Mouse (Mus musculus) hindbrain, postnatal 0 days (tissue): ENCODE results near the gene Wtip. TPM values are rescaled to one million over a fixed set of nuclear protein-coding genes. Genes with fewer than 3 reads are reported as not detected.

Experiments
- ATAC-seq: fragments of 200-750 bp; cut with Nextera tagmentation; 2 replicates; pipeline ENCODE4 v1.8.0; 2017; ENCODE audit warnings: mild to moderate bottlenecking, moderate TSS enrichment, moderate library complexity
- DNase-seq: peaks from one replicate; pipeline ENCODE4 v3.0.0-alpha.2; 2015; ENCODE audit warnings: low spot score
- H3K27ac ChIP-seq: fragments of 300-500 bp; sonication (generic); 2 replicates; pipeline ENCODE4 v1.5.1; 2014; ENCODE audit warnings: mild to moderate bottlenecking
- H3K27me3 ChIP-seq: fragments of 300-500 bp; sonication (generic); 2 replicates; pipeline ENCODE4 v1.6.1; 2014; ENCODE audit warnings: low read length, mixed read lengths; ENCODE audit not compliant: insufficient read depth
- H3K36me3 ChIP-seq: fragments of 300-500 bp; sonication (generic); 2 replicates; pipeline ENCODE4 v1.6.1; 2014; ENCODE audit warnings: low read length, mixed read lengths; ENCODE audit not compliant: insufficient read depth
- H3K4me1 ChIP-seq: fragments of 300-500 bp; sonication (generic); 2 replicates; pipeline ENCODE4 v1.6.1; 2014; ENCODE audit warnings: antibody characterized with exemption, low read length, mixed read lengths; ENCODE audit not compliant: insufficient read depth
- H3K4me2 ChIP-seq: fragments of 300-500 bp; sonication (generic); 2 replicates; pipeline ENCODE4 v1.6.1; 2014; ENCODE audit warnings: low read depth, mild to moderate bottlenecking, low read length, moderate library complexity, mixed read lengths
- H3K4me3 ChIP-seq: fragments of 300-500 bp; sonication (generic); 2 replicates; pipeline ENCODE4 v1.5.1; 2014; ENCODE audit warnings: low read length
- H3K9ac ChIP-seq: fragments of 300-500 bp; sonication (generic); replicated peaks from 2 replicates; pipeline ENCODE4 v1.6.1; 2014; ENCODE audit warnings: mild to moderate bottlenecking, low read length, moderate library complexity, mixed read lengths
- H3K9me3 ChIP-seq: fragments of 300-500 bp; sonication (generic); 2 replicates; pipeline ENCODE4 v1.6.1; 2016; ENCODE audit warnings: low read length, mixed read lengths
- CTCF ChIP-seq: IDR thresholded peaks from 2 replicates; pipeline ENCODE4 v1.5.1; 2016; ENCODE audit warnings: antibody characterized with exemption, control low read depth, low read depth
- WGBS: fragments of 180-500 bp; shearing (Covaris S2); extraction: QIAGEN DNeasy Blood & Tissue Kit; methylation state at CpG from one replicate; pipeline ENCODE4 v1.1.7; 2014; 5-methylcytosine and 5-hydroxymethylcytosine counted together
- polyA plus RNA-seq: library from polyadenylated mRNA; unstranded; fragments of >200 nt; fragmentation: Nextera tagmentation; extraction: Ambion mirVana; gene quantifications from 2 replicates; pipeline ENCODE4 v1.2.1, GENCODE M21; 2015
- total RNA-seq: library from RNA; depleted of rRNA; stranded (reverse); fragments of >200 nt; gene quantifications from 2 replicates; pipeline ENCODE4 v1.2.3, GENCODE M21; 2014

The Wtip gene
- total and polyA plus RNA-seq, 2 experiments from 2014 or later = 2.8 to 28.8 TPM

DNA sequence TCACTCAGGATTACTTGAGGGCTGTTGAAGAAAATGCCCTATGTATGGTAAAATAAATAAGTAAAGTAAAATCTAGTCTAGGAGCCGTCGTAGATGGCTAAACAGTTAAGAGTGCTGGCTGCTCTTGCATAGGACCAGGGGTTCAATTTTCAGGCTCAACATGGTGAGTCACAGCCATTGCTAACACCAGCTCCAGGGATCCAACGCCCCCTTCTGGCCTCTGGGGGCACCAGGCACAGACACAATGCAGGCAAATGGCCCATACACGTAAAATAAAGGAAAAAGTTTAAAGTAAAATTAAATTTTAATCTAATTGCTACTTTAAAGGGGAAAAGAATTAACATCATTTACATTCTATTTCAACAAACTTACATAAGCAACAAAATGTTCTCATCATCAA, 33.8 kb upstream of the Wtip start:
- no peaks in the 10 kb centered on the region for H3K9me3 ChIP-seq
- no peak overlapping the region for H3K9ac ChIP-seq
- no peak overlapping the region for H3K4me3 ChIP-seq
- WGBS = 51% methylated on average over 4 of the region's 4 CpGs
- H3K27me3 ChIP-seq = no peaks in the 10 kb centered on the region
- peak overlapping the region; percentile 14; the same call in 1 of the 2 replicates for H3K4me2 ChIP-seq
- DNase-seq (peak; percentile 28), ATAC-seq (no peak)
- H3K27ac ChIP-seq = no peak overlapping the region
- no peaks in the 10 kb centered on the region for H3K4me1 ChIP-seq
- H3K36me3 ChIP-seq = peaks cover 26% of the 10 kb centered on the region
- TF ChIP-seq CTCF = peak; percentile 47

DNA sequence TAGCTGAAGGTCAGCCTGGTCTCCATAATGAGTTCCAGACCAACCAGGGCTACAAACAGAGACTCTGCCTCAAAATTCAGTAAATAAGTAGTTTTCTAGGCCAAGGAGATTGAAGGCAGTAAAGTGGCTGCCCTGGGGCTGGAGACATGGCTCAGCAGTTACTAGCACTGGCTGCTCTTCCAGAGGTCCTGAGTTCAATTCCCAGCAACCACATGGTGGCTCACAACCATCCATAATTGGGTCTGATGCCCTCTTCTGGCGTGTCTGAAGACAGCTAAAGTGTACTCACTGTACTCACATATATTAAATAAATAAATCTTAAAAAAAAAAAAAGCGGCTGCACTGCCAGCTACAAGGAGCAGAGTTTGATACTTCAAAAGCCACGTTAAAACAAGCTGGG, 32.9 kb upstream of the Wtip start:
- Histone ChIP-seq H3K36me3 (peaks cover 35% of the 10 kb centered on the region), H3K27me3 (no peaks in the 10 kb centered on the region), H3K4me3 (no peak overlapping the region), H3K27ac (no peak overlapping the region), H3K4me2 (no peak overlapping the region), H3K9ac (no peak overlapping the region), H3K9me3 (no peaks in the 10 kb centered on the region), H3K4me1 (no peaks in the 10 kb centered on the region)
- no peak for TF ChIP-seq CTCF
- ATAC-seq = no peak
- WGBS = 80% methylated on average over 3 of the region's 3 CpGs
- DNase-seq = no peak

DNA sequence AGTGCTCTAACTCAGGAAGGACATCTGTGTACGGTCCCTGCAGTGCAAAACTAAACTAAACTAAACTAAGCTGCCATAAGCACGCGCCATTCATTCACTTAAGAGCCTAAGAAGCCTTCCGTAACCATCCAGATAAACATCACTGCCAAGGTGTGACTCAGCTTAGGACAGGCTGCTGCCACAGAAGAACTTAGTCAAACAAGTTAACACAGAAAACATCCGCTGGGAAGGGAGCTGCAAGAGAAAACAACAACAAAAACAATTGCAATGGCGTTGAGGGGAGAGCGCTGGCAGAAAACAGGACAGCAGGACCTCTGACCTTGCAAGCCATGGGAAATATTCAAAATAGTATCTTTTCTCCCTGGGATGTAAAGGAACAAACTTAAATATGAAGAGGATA, 31.6 kb upstream of the Wtip start:
- H3K9me3 ChIP-seq = no peaks in the 10 kb centered on the region
- DNase-seq (no peak), ATAC-seq (no peak)
- H3K4me1 ChIP-seq = no peaks in the 10 kb centered on the region
- H3K4me2 ChIP-seq = no peak overlapping the region
- peaks cover 46% of the 10 kb centered on the region for H3K36me3 ChIP-seq
- no peak overlapping the region for H3K9ac ChIP-seq
- no peak overlapping the region for H3K27ac ChIP-seq
- H3K27me3 ChIP-seq = no peaks in the 10 kb centered on the region
- no peak for TF ChIP-seq CTCF
- H3K4me3 ChIP-seq = no peak overlapping the region
- WGBS = 89% methylated on average over 7 of the region's 7 CpGs

DNA sequence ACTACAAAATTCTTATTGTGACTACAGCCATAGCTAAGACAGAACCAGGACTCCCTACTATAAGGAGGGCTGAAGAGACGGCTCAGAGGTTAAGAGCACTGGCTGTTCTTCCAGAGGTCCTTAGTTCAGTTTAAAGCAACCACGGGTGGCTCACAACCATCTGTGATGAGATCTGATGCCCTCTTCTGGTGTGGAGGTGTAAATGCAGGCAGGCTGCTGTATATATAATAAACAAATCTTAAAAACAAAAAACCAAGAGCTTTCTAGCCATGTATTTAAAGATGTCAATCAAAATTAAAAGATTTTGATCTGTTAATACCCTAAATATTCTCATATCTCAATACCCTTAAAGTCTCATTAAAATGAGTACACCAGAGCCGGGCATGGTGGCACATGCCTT, 26.1 kb upstream of the Wtip start:
- Histone ChIP-seq H3K27ac (no peak overlapping the region), H3K4me3 (no peak overlapping the region), H3K4me1 (no peaks in the 10 kb centered on the region), H3K27me3 (no peaks in the 10 kb centered on the region), H3K9me3 (no peaks in the 10 kb centered on the region), H3K4me2 (no peak overlapping the region), H3K9ac (no peak overlapping the region), H3K36me3 (peaks cover 70% of the 10 kb centered on the region)
- no peak for TF ChIP-seq CTCF
- 97% methylated on average over 3 of the region's 3 CpGs for WGBS
- no peak for ATAC-seq
- DNase-seq = no peak

DNA sequence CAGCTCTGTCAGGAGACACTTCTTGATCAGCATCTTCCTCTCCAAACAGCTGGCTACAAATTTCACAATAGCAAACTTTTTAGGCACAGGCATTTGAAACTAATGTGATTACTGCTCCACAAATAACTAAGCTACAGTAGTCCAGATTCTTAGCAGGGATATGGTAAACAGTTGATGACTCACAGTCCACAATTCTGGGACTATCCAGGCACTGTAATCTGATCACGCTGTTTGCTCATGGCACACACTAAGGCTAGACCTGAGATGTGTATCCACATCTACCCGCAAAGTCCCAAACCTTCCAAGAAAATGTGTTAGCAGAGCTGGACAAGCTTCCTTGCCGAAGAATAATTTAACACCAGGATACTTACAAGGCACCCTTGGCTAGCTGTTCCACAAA, 24.9 kb upstream of the Wtip start:
- Histone ChIP-seq H3K4me2 (no peak overlapping the region), H3K4me1 (no peaks in the 10 kb centered on the region), H3K9ac (no peak overlapping the region), H3K27ac (no peak overlapping the region), H3K4me3 (no peak overlapping the region), H3K9me3 (no peaks in the 10 kb centered on the region), H3K27me3 (no peaks in the 10 kb centered on the region), H3K36me3 (peaks cover 71% of the 10 kb centered on the region)
- DNase-seq (no peak), ATAC-seq (no peak)
- TF ChIP-seq CTCF = no peak
- WGBS = over 99% methylated on average over 3 of the region's 3 CpGs

DNA sequence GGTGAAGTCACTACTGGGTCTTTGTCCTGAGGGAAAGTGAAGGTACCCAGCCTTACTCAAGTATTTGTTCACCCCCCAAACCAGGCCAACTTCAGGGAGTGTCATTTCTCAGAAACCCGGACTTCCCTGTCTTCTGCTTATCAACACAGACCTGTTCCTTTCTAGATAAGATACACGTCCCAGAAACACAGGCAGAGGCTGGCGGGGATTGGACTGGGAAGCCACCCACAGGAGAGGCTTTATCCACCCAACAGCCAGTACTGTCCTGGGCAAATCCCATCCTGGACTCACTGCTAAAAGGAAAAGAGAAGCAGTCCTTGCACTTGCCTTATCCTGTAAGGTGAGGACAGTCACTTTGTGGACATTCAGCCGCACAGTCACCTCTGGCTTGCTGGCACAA, 14.1 kb upstream of the Wtip start:
- Histone ChIP-seq H3K36me3 (peaks cover 80% of the 10 kb centered on the region), H3K4me1 (no peaks in the 10 kb centered on the region), H3K4me3 (no peak overlapping the region), H3K27ac (no peak overlapping the region), H3K4me2 (no peak overlapping the region), H3K9ac (no peak overlapping the region), H3K27me3 (no peaks in the 10 kb centered on the region), H3K9me3 (0 out of 2 replicates have a peak, but pooled peaks cover 3% of the 10 kb centered on the region)
- ATAC-seq = no peak
- no peak for DNase-seq
- no peak for TF ChIP-seq CTCF
- 93% methylated on average over 4 of the region's 4 CpGs for WGBS

DNA sequence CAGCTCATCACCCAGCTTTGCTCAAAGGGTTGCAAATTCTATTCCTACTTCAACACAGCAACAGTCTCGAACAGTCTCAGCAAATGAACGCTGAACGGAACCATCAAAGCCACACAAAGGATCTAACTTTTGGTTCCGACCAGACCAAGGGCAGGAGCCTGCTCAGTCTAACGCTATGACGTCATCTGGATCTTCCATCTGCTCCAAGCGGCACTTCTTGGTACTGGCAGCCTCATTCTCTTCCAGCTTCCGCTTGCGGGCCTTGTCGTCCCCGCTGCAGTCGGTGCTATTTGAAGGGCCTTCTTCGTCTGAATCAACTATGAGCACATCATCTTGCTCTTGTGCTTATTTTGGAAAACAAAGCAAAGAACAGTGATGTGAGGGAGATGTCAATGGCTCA, 8.1 kb upstream of the Wtip start:
- DNase-seq (no peak), ATAC-seq (no peak)
- 96% methylated on average over 13 of the region's 13 CpGs for WGBS
- no peak overlapping the region for H3K4me3 ChIP-seq
- H3K36me3 ChIP-seq = peaks cover 53% of the 10 kb centered on the region
- H3K9ac ChIP-seq = no peak overlapping the region
- H3K4me2 ChIP-seq = no peak overlapping the region
- no peaks in the 10 kb centered on the region for H3K27me3 ChIP-seq
- no peaks in the 10 kb centered on the region for H3K9me3 ChIP-seq
- no peak overlapping the region for H3K27ac ChIP-seq
- TF ChIP-seq CTCF = no peak
- no peaks in the 10 kb centered on the region for H3K4me1 ChIP-seq
